Mouse (Mus musculus): ENCODE data around the gene Phf13. TPM values are rescaled to one million over a fixed set of nuclear protein-coding genes. Genes with fewer than 3 reads are reported as not detected.

The Phf13 gene
- polyA plus RNA-seq, 1 experiment from 2014 or later, result 38.0 TPM

DNA sequence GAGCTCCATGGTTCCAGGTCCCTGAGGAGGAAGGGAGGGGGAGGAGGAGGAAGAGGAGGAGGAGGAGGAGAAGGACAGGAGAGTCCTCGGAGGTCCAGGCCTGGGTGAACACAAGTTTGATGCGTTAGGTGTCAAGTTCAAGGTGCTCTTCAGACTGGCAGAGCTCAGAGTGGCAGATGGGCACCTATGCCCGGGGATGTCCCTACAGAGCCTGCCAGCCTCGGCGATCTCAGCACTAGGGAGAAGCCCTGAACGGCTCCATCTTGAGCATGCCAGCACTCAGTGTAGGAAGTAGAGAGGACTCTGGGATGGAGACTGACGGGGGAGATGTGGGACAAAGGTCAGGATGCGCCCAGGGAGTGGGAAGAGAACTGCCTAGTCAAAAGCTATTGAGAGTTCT lies 9.4 kb downstream of the Phf13 start:
- no peak for ATAC-seq (ENCODE audit: insufficient number of reproducible peaks, insufficient read depth, low FRiP score, low TSS enrichment, low read depth)
- WGBS, result 71% methylated on average over 8 of the region's 8 CpGs
- H3K27me3 ChIP-seq, result no peaks in the 10 kb centered on the region
- H3K9ac ChIP-seq, result 0 out of 2 replicates have a peak overlapping the region, but pooled peaks have one; percentile 27
- no peaks in the 10 kb centered on the region for H3K9me3 ChIP-seq
- peaks cover 57% of the 10 kb centered on the region for H3K4me1 ChIP-seq
- no peak overlapping the region for H3K4me3 ChIP-seq
- H3K27ac ChIP-seq, result no peak overlapping the region
- H3K4me2 ChIP-seq, result no peak overlapping the region
- H3K36me3 ChIP-seq, result peaks cover 59% of the 10 kb centered on the region

DNA sequence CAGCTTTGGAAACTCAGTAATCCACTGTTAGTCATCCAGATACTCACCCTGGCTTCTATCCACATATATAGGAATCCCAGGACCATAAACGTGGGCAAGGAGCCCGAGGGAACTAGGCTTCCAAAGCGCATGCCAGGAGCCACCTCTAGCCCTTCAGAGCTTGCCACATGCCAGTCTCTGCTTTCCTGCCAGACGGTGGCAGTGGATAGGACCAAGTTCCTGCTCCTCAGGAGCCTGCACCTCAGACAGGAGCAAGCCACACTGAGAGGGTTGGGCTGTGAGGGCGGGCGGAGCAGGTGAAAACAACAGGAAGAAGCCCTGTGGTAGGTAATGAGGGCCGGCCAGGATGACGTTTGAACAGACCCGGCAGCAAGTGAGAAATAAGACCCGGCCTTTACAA lies 10.2 kb downstream of the Phf13 start:
- Histone ChIP-seq H3K27ac (no peak overlapping the region), H3K27me3 (no peaks in the 10 kb centered on the region), H3K4me3 (no peak overlapping the region), H3K4me1 (peaks cover 58% of the 10 kb centered on the region), H3K9ac (no peak overlapping the region), H3K36me3 (peaks cover 55% of the 10 kb centered on the region), H3K4me2 (no peak overlapping the region), H3K9me3 (no peaks in the 10 kb centered on the region)
- WGBS, result 40% methylated on average over 10 of the region's 10 CpGs
- ATAC-seq (ENCODE audit: insufficient number of reproducible peaks, insufficient read depth, low FRiP score, low TSS enrichment, low read depth), result no peak

DNA sequence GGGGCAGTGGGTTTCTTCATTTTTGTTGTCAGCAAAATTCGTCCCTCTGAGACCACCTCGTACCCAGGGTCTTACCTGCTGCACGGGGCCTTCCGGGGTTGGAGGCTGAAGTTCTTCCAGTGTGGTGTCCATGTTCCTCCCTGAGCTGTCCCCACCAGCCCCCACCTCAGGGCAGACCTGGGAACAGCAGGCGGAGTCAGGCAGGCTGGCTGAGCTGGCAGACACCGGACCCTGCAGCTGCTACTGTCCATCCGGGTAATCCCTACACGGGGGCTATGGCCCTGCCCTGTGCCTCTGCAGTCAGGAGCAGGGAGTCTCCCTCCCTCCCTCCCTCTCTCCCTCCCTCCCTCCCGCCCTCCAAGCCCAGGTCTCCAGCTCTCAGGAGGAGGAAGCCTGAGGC lies 12.5 kb downstream of the Phf13 start:
- Histone ChIP-seq H3K36me3 (peaks cover 60% of the 10 kb centered on the region), H3K27me3 (no peaks in the 10 kb centered on the region), H3K4me1 (peaks cover 45% of the 10 kb centered on the region), H3K27ac (0 out of 2 replicates have a peak overlapping the region, but pooled peaks have one; percentile 2), H3K9ac (no peak overlapping the region), H3K9me3 (no peaks in the 10 kb centered on the region), H3K4me3 (no peak overlapping the region), H3K4me2 (no peak overlapping the region)
- no peak for ATAC-seq (ENCODE audit: insufficient number of reproducible peaks, insufficient read depth, low FRiP score, low TSS enrichment, low read depth)
- 31% methylated on average over 8 of the region's 9 CpGs for WGBS

DNA sequence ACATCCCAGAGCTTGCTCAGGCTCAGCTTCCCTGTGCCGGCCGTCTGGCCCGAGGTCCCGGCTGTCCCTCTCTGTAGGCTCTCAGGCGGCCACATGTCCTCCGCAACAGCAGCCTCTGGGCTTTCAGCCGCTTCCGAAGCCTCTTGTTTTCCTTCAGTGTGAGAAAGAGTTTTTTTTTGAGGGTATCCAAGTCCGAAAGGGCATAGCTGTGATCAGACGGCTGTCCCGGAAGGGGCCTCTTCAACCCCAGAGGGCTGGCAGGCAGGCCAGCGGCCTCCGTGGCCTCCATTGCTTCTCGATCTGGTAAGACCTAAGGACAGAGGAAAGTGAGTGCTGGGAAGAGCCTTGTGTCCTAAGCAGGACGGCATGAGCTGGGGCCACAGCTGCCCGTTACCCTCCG lies 13.0 kb downstream of the Phf13 start:
- Histone ChIP-seq H3K36me3 (peaks cover 64% of the 10 kb centered on the region), H3K9me3 (no peaks in the 10 kb centered on the region), H3K4me2 (no peak overlapping the region), H3K4me3 (no peak overlapping the region), H3K27me3 (no peaks in the 10 kb centered on the region), H3K4me1 (peaks cover 42% of the 10 kb centered on the region), H3K27ac (0 out of 2 replicates have a peak overlapping the region, but pooled peaks have one; percentile 2), H3K9ac (no peak overlapping the region)
- 47% methylated on average over 17 of the region's 17 CpGs for WGBS
- ATAC-seq (ENCODE audit: insufficient number of reproducible peaks, insufficient read depth, low FRiP score, low TSS enrichment, low read depth), result no peak

DNA sequence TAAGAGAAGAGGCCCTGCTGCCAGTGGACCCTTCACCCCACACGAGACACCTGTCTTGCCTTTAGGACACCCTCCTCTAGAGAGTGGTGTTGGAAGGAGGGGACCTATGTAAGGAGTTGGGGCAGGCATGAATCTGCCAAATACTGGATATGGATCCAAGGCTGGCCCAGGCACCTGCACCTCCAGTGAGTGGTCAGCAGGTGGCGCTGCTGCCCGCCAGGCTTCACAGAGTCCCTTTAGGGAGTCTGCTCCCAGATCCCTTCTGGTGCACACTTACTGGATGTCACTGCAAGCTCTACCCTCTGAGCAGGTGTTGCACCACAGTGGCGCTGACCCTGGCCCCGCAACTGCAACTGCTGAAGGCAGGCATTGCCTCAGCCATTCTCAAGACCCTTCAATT lies 14.7 kb downstream of the Phf13 start:
- H3K27me3 ChIP-seq, result no peaks in the 10 kb centered on the region
- H3K36me3 ChIP-seq, result peaks cover 76% of the 10 kb centered on the region
- H3K4me3 ChIP-seq, result no peak overlapping the region
- H3K27ac ChIP-seq, result no peak overlapping the region
- ATAC-seq (ENCODE audit: insufficient number of reproducible peaks, insufficient read depth, low FRiP score, low TSS enrichment, low read depth), result peak; percentile 4; the same call in 1 of the 2 replicates
- WGBS, result 14% methylated on average over 5 of the region's 5 CpGs
- no peak overlapping the region for H3K4me2 ChIP-seq
- H3K9me3 ChIP-seq, result no peaks in the 10 kb centered on the region
- H3K4me1 ChIP-seq, result peaks cover 25% of the 10 kb centered on the region
- H3K9ac ChIP-seq, result no peak overlapping the region

DNA sequence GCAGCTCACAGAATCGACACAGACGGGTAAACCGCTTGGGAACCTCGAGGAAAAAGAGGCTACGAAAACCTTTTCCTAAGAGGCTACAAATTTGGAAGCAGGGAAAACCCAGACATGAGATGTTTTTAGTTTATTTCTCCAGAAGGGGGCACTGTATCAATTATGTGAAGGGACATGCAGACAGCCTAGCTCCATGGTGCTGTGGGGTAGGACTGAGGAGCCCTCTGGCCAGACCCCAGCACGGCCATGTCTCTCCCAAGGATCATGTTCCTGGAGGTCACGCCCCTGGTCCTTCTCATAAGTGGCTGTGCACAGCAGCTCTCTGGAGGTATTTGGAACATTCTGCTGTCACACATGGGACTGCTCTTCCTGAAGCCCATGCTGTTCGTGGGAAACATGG lies 15.4 kb downstream of the Phf13 start:
- Histone ChIP-seq H3K9ac (no peak overlapping the region), H3K9me3 (no peaks in the 10 kb centered on the region), H3K36me3 (peaks cover 75% of the 10 kb centered on the region), H3K4me1 (peaks cover 18% of the 10 kb centered on the region), H3K4me3 (no peak overlapping the region), H3K27ac (no peak overlapping the region), H3K4me2 (no peak overlapping the region), H3K27me3 (no peaks in the 10 kb centered on the region)
- 74% methylated on average over 8 of the region's 8 CpGs for WGBS
- ATAC-seq (ENCODE audit: insufficient number of reproducible peaks, insufficient read depth, low FRiP score, low TSS enrichment, low read depth), result no peak

DNA sequence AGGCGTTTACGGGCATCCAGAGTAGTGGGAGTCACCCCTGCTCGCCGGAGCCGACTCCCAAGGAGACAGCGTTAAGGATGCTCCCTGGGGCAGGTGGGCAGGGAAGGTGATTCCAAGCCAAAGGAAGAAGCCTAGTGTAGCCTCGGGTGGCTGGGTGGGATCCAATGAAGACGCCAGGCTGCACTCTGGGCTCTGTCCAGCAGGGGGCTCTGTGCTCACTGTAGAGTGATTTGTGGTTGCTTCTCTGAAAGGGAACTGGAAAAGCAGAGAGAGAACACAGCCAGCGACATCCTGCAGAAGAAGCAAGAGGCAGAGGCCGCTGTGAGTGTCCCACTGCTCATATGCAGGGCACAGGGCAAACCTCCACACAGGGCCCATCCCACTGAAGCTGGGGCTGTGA lies 18.3 kb downstream of the Phf13 start:
- Histone ChIP-seq H3K4me2 (no peak overlapping the region), H3K9me3 (no peaks in the 10 kb centered on the region), H3K4me3 (no peak overlapping the region), H3K4me1 (peaks cover 3% of the 10 kb centered on the region; the same call in 1 of the 2 replicates), H3K27me3 (no peaks in the 10 kb centered on the region), H3K27ac (0 out of 2 replicates have a peak overlapping the region, but pooled peaks have one; percentile 22), H3K9ac (0 out of 2 replicates have a peak overlapping the region, but pooled peaks have one; percentile 6), H3K36me3 (peaks cover 79% of the 10 kb centered on the region)
- 44% methylated on average over 10 of the region's 10 CpGs for WGBS
- ATAC-seq (ENCODE audit: insufficient number of reproducible peaks, insufficient read depth, low FRiP score, low TSS enrichment, low read depth), result no peak

DNA sequence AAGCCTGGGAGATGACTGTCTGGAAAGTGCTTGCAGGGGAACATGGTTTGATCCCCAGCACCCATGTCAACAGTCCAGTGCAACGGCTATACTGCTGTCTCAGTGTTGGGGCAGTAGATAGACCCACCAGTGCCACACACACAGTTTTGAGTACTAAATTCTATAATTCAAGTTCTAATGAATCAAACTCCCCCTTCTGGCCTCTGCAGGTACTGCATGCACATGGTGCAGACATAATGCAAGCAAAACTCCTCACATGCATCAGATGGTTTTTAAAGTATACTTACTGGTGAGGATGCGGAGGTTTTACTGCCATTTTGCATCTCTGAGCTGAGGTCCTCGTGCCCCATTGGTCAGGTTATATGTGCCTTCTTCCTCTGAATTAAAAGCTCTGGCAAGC lies 20.6 kb downstream of the Phf13 start:
- Histone ChIP-seq H3K36me3 (peaks cover 78% of the 10 kb centered on the region), H3K9me3 (no peaks in the 10 kb centered on the region), H3K9ac (no peak overlapping the region), H3K27me3 (no peaks in the 10 kb centered on the region), H3K4me2 (no peak overlapping the region), H3K4me3 (no peak overlapping the region), H3K27ac (no peak overlapping the region), H3K4me1 (no peaks in the 10 kb centered on the region)
- ATAC-seq (ENCODE audit: insufficient number of reproducible peaks, insufficient read depth, low FRiP score, low TSS enrichment, low read depth), result no peak
- 91% methylated on average over 3 of the region's 3 CpGs for WGBS

DNA sequence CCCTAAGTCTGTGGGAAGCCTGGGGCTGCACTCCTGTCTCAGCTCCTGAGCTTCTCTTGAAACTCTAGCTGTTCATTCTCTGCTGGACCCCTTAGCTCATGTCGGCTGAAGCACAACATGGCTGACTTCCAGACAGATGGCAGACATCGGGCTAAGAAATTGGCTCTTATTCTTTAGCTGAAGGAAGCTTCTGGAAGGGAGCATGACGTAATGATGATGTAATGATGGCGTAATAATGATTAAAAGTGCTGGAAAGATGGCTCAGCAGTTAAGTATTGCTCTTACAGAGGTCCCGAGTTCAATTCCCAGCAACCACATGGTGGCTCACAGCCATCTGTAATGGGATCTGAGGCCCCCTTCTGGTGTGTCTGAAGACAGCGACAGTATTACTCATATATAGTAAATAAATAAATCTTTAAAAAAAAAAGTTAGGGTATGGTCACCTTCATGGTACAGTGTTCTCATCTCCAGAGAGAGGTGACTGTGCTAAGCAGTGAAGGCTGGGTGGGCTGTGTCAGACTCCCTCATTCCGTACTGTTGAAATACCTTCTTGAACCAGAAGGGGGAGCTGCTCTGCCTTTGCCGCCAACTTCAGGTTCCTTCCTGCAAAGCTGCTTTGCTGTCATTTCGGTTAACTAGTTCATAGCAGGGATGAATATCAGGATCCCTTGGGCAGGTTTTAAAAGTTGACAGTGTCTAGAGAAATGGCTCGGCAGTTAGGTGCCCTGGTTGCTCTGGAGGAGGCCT lies 23.7 kb downstream of the Phf13 start:
- H3K27ac ChIP-seq, result no peak overlapping the region
- H3K4me1 ChIP-seq, result no peaks in the 10 kb centered on the region
- H3K4me2 ChIP-seq, result no peak overlapping the region
- no peaks in the 10 kb centered on the region for H3K9me3 ChIP-seq
- H3K36me3 ChIP-seq, result peaks cover 80% of the 10 kb centered on the region
- no peak for ATAC-seq (ENCODE audit: insufficient number of reproducible peaks, insufficient read depth, low FRiP score, low TSS enrichment, low read depth)
- H3K4me3 ChIP-seq, result no peak overlapping the region
- 67% methylated on average over 10 of the region's 10 CpGs for WGBS
- H3K27me3 ChIP-seq, result no peaks in the 10 kb centered on the region
- no peak overlapping the region for H3K9ac ChIP-seq

DNA sequence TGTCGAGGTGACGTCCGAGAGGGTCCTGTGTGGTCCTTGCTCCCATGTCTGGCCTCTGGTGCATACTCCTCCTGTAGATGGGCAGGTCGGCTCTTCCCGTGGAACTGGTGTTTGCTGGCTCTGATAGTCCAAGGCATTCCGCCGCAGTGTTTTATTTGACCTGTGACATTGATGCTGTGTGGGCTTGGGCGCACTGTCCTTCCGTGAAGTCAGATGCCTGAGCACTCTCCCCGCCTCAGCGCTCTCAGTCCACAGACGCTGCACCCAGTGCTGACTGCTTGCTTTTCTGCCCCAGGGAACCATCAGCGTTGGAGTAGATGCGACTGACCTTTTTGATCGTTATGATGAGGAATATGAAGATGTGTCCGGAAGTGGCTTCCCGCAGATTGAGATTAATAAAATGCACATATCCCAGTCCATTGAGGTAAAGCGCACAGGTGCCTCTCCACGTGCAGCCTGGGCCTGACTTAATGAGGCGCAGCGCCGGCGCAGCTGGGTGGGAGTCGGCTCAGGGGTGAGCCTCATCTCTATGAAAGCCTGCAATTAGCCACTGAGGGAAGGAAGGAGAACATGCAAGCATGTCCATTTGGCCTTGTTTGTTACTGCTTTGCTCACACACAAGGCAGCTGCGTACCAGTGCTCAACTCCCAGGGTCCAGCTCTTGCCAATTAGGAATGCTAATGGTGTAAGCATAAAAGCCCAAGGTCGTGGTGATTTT lies 27.7 kb downstream of the Phf13 start:
- Histone ChIP-seq H3K9me3 (no peaks in the 10 kb centered on the region; the same call in 1 of the 2 replicates), H3K4me3 (no peak overlapping the region), H3K9ac (no peak overlapping the region), H3K27ac (no peak overlapping the region), H3K4me2 (no peak overlapping the region), H3K27me3 (no peaks in the 10 kb centered on the region), H3K4me1 (no peaks in the 10 kb centered on the region), H3K36me3 (peaks cover 74% of the 10 kb centered on the region)
- WGBS, result 93% methylated on average over 26 of the region's 26 CpGs
- ATAC-seq (ENCODE audit: insufficient number of reproducible peaks, insufficient read depth, low FRiP score, low TSS enrichment, low read depth), result no peak

DNA sequence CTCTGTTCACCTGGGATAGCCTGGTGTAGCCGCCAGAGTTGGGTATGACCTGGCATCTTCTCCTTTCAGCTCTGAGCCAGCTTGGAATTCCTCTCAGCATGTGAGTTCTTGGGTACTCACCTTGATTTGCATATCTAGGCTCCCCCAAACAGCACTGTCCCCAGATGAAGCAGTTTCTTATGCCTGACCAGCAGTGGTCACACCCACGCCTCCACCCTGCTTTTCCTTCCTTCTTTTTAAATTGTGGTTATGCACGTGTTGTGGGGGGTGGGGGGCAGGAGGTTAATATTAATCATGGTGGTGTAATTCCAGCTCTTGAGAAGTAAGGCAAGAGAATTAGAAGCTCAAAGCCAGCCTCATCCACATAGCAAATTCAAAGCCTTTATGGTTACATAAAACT lies 33.2 kb downstream of the Phf13 start:
- Histone ChIP-seq H3K4me3 (no peak overlapping the region), H3K27ac (no peak overlapping the region), H3K4me1 (no peaks in the 10 kb centered on the region), H3K27me3 (no peaks in the 10 kb centered on the region), H3K36me3 (peaks cover 81% of the 10 kb centered on the region), H3K4me2 (no peak overlapping the region), H3K9me3 (no peaks in the 10 kb centered on the region; the same call in 1 of the 2 replicates), H3K9ac (no peak overlapping the region)
- no peak for ATAC-seq (ENCODE audit: insufficient number of reproducible peaks, insufficient read depth, low FRiP score, low TSS enrichment, low read depth)
- 87% methylated on average over 3 of the region's 3 CpGs for WGBS

DNA sequence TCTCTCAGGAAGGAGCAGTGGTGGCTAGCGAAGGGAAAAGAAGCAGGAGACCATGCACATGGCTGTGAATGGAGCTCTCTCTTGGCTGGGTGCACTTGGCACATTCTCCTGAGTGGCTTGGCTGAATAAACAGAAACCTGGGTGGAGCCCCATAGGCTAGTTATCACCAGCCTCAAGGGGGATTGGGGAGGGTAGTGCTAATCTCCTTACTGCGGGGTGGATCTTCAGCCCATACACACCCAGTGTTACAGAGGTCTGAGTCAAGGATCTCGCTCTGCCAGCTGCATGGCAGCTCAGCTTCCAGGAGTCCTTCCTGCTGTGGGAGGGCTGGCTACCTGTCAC lies 35.6 kb downstream of the Phf13 start:
- ATAC-seq (ENCODE audit: insufficient number of reproducible peaks, insufficient read depth, low FRiP score, low TSS enrichment, low read depth), result no peak
- Histone ChIP-seq H3K4me3 (no peak overlapping the region), H3K27ac (no peak overlapping the region), H3K9me3 (no peaks in the 10 kb centered on the region; the same call in 1 of the 2 replicates), H3K36me3 (peaks cover 89% of the 10 kb centered on the region), H3K4me2 (no peak overlapping the region), H3K27me3 (no peaks in the 10 kb centered on the region), H3K9ac (no peak overlapping the region), H3K4me1 (no peaks in the 10 kb centered on the region)
- 89% methylated on average over 3 of the region's 3 CpGs for WGBS

Data from embryonic facial prominence, embryonic 13.5 days (tissue).